ENCODE assay signal across 9 mouse cellular contexts in the genomic region with DNA sequence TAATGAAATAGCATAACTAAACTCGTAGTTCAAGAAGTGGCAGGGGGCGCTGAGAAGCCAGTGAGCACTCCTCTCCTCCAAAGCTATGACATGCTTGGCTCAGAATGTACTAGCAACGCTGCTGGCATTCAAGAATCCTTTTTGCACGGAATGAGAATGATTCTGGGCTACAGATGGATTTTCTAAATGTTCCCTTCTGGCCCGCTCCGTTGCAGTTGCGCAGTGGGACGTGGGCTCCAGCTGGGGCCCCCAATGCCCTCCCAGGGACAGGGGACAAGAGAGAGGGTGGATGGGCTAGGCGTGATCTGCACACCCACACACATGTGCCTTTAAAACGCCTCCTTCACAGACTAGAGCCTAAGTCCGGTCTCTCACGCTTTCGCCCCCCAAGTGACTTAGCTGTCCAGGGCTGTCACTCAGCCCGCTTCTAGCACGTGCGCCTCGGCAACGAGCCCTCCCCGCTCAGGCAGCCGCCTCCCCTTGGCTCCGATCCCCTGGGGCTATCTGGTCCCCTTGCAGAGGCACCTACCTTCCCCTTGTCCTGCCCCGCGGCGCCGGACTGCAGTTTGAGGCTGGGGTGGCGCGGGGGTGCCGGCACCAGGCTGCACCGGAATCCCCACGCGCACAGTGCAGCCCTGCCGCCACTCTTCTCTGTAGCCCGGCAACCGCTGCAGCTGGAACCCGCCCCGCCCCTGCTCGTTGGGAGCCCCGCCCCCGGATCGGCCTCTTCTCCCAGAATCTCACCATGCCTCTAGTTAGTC. TPM values are rescaled to one million over a fixed set of nuclear protein-coding genes. Genes with fewer than 3 reads are reported as not detected.
A peak's percentile ranks its signal among the peaks of the same experiment; 100 is the strongest.
DNase-seq lines count a peak whose midpoint lies in the region; ATAC-seq lines count a peak whose summit lies in the region.
"Had no signal": no experiment of that assay in that cellular context is flagged by ENCODE, and none has a peak within 500 bp of the region (broad histone marks: within the 10 kb centered on the region; RNA-seq: fewer than 3 reads in every experiment).

No protein-coding gene starts in this region.

- H3K36me3 ChIP-seq in forebrain, embryonic 12.5 days (replicated peaks): no peaks in the 10 kb centered on the region
- H3K36me3 ChIP-seq in heart, embryonic 16.5 days (ENCODE audit: control insufficient read depth, insufficient read depth): no peaks in the 10 kb centered on the region
- H3K36me3 ChIP-seq in liver, embryonic 16.5 days (ENCODE audit: control insufficient read depth, insufficient read depth): no peaks in the 10 kb centered on the region

- H3K4me3 ChIP-seq in forebrain, embryonic 12.5 days (replicated peaks): peak overlapping the region; percentile 62
- H3K4me3 ChIP-seq in heart, embryonic 16.5 days (ENCODE audit: low read length): peak overlapping the region; percentile 81
- H3K4me3 ChIP-seq in liver, embryonic 16.5 days (ENCODE audit: low read depth, low read length): peak overlapping the region; percentile 55

- peak overlapping the region; percentile 75 for H3K27ac ChIP-seq in forebrain, embryonic 12.5 days
- no peak overlapping the region for H3K27ac ChIP-seq in heart, embryonic 16.5 days (ENCODE audit: low read length)
- H3K27ac ChIP-seq in liver, embryonic 16.5 days (ENCODE audit: low read length): no peak overlapping the region

- peak; percentile 95 for ATAC-seq in forebrain, embryonic 12.5 days (ENCODE audit: low FRiP score)
- ATAC-seq in heart, embryonic 16.5 days (replicated peaks; ENCODE audit: extremely low read depth, insufficient read depth, low FRiP score): peak; percentile 90
- peak; percentile 78 for ATAC-seq in liver, embryonic 16.5 days (ENCODE audit: low read depth)

- WGBS in forebrain, embryonic 12.5 days: under 1% methylated on average over 40 of the region's 40 CpGs
- 2% methylated on average over 36 of the region's 40 CpGs for whole genome bisulfite sequencing in heart, embryonic 16.5 days
- under 1% methylated on average over 40 of the region's 40 CpGs for WGBS in liver, embryonic 16.5 days (ENCODE audit: insufficient replicate concordance)

- H3K4me2 ChIP-seq in forebrain, embryonic 12.5 days: peak overlapping the region; percentile 98
- peak overlapping the region; percentile 99 for H3K4me2 ChIP-seq in heart, embryonic 16.5 days (ENCODE audit: low read depth, low read length)
- H3K4me2 ChIP-seq in liver, embryonic 16.5 days (ENCODE audit: low read depth, low read length): peak overlapping the region; percentile 58

- peaks cover 42% of the 10 kb centered on the region for H3K4me1 ChIP-seq in forebrain, embryonic 12.5 days
- peaks cover 11% of the 10 kb centered on the region for H3K4me1 ChIP-seq in heart, embryonic 16.5 days (ENCODE audit: control insufficient read depth, insufficient read depth, low read length)
- no peaks in the 10 kb centered on the region; the same call in 1 of the 2 replicates for H3K4me1 ChIP-seq in liver, embryonic 16.5 days (ENCODE audit: control insufficient read depth, low read depth, low read length)

- H3K27me3 ChIP-seq in forebrain, embryonic 12.5 days: peaks cover 30% of the 10 kb centered on the region
- no peaks in the 10 kb centered on the region for H3K27me3 ChIP-seq in heart, embryonic 16.5 days (ENCODE audit: control insufficient read depth, insufficient read depth, low read length)
- H3K27me3 ChIP-seq in liver, embryonic 16.5 days (ENCODE audit: control insufficient read depth, insufficient read depth, low read depth, low read length): no peaks in the 10 kb centered on the region

- H3K9ac ChIP-seq in forebrain, embryonic 12.5 days: peak overlapping the region; percentile 61
- peak overlapping the region; percentile 77 for H3K9ac ChIP-seq in heart, embryonic 16.5 days (ENCODE audit: low read length)
- H3K9ac ChIP-seq in liver, embryonic 16.5 days (ENCODE audit: low read depth, low read length): no peak overlapping the region; the same call in 1 of the 2 replicates

- DNase-seq in layer of hippocampus, adult 11-12 months (ENCODE audit: low spot score): peak; percentile 67
- no peak for DNase-seq in layer of hippocampus, adult 9-10 months (ENCODE audit: low spot score)
- DNase-seq in layer of hippocampus, adult 18-20 months (ENCODE audit: low spot score in 2 of 2): peak; percentile 63 to 76
- peak; percentile 17 for DNase-seq in ovary, adult 18-20 months (ENCODE audit: low spot score)
- DNase-seq in thymus, postnatal 4 days: peak; percentile 78

- H3K9me3 ChIP-seq in forebrain, embryonic 12.5 days: no peaks in the 10 kb centered on the region
- no peaks in the 10 kb centered on the region for H3K9me3 ChIP-seq in heart, embryonic 16.5 days (replicated peaks; ENCODE audit: control insufficient read depth, low read length)
- H3K9me3 ChIP-seq in liver, embryonic 16.5 days (replicated peaks; ENCODE audit: control insufficient read depth, low read length): no peaks in the 10 kb centered on the region

RNA-seq across cellular contexts. Expression of gene Tnfrsf19, which starts 8.8 kb away (rescaled TPM):
- polyA plus RNA-seq in forebrain, embryonic 12.5 days (2016; fragmentation: Nextera tagmentation; extraction: Ambion mirVana): 92.5 and 118 TPM in 2 replicates
- polyA plus RNA-seq in heart, embryonic 16.5 days (2015; fragmentation: Nextera tagmentation; extraction: Ambion mirVana): 14.7 and 17.7 TPM in 2 replicates
- 10 to 100 TPM; 44.2 to 48.9 TPM for total RNA-seq in layer of hippocampus, adult 18-20 months (2021)
- 4.7 and 5.1 TPM in 2 replicates for polyA plus RNA-seq in liver, embryonic 16.5 days (2015; fragmentation: Nextera tagmentation; extraction: Ambion mirVana)
- total RNA-seq: MEL had no signal
